Mouse (Mus musculus): ENCODE measurements around the gene Gm27179. TPM values are rescaled to one million over a fixed set of nuclear protein-coding genes. Genes with fewer than 3 reads are reported as not detected.
"Not testable (repeated sequence)": the region's sequence is repeated elsewhere in the genome, so short reads cannot be mapped to it uniquely, and the experiment has no call there.

Gm27179 gene
- polyA plus RNA-seq, 1 experiment from 2014 or later, result not detected

- not testable (repeated sequence) for H3K36me3 ChIP-seq; H3K27me3 ChIP-seq (ENCODE audit: insufficient read depth, poor library complexity, severe bottlenecking); H3K9me3 ChIP-seq; H3K4me1 ChIP-seq; H3K4me3 ChIP-seq; H3K27ac ChIP-seq; DNase-seq (ENCODE audit: low spot score)
- WGBS, result no CpG with 5 or more reads among the region's 29 CpGs
Observed at GRCm38 (mm10) chr14:69503174-69503573, 9.2 kb downstream of the Gm27179 start, which contains the start of gene Gm16867. Gene Gm16867, minus strand, starts transcription at chr14:69503362.

DNA sequence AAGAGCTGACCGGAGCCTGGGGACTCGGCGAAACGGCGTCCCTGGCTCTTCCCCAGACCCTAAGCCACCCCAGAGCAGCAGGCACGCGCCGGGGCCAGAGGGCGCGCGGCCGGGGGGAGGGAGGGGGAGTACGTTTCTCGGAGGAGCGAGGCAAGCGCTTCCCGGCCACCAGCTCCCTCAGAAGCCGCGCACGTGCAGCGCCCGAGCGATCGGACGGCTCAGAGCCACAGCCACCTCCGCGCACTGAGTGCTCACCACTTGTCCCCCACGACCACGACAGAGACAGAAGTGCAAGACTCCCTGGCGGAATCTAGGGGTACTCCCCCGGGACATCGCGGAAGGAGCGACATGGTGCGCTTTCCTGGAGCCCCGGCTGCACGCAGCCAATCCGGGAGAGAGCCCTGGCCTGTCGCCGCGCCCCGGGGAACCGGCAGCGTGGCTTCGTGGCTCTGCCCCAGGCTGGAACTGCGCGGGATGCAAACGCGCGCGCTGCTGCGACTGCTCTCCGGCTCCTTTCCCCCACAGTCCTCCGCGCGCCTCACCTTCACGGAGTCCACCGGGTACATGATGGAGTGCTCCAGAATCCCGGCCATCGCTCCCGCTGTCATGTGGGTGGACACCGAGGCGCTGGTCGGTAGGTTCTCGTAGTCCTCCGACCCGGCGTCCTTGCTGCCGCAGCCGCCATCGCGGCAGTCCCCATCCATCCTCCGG lies 9.8 kb downstream of the Gm27179 start:
- no CpG with 5 or more reads among the region's 73 CpGs for WGBS

DNA sequence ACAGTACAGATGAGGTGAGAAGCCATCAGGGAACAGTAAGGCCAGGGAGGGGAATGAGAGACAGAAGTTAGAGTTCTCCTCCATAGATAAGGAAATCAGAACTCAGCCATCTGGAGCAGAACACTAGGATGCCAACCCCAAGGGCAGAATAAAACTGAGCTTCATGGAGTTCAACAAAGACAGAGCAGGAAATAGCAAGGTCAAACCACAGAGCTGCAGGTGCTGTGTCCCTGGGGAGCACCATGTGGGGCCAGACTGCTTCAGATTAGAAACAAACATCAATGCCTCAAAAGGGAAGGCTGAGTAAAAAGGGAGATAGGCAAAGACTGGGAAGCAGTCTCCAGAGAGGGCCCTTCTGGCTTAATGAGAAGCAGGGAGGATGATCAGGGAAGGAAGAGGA lies 16.1 kb downstream of the Gm27179 start:
- H3K9me3 ChIP-seq; H3K4me1 ChIP-seq; H3K27me3 ChIP-seq (ENCODE audit: insufficient read depth, poor library complexity, severe bottlenecking); H3K4me3 ChIP-seq; DNase-seq (ENCODE audit: low spot score); H3K27ac ChIP-seq; H3K36me3 ChIP-seq: not testable (repeated sequence)

More for the DNA sequence above, 9.8 kb downstream of the Gm27179 start:
- not testable (repeated sequence) for H3K27me3 ChIP-seq (ENCODE audit: insufficient read depth, poor library complexity, severe bottlenecking); H3K4me3 ChIP-seq; DNase-seq (ENCODE audit: low spot score); H3K27ac ChIP-seq; H3K36me3 ChIP-seq; H3K4me1 ChIP-seq; H3K9me3 ChIP-seq

GRCm38 (mm10) chr14:69494946-69495345 lies 17.4 kb downstream of the Gm27179 start:
- not testable (repeated sequence) for H3K4me3 ChIP-seq; H3K27me3 ChIP-seq (ENCODE audit: insufficient read depth, poor library complexity, severe bottlenecking); H3K4me1 ChIP-seq; DNase-seq (ENCODE audit: low spot score); H3K27ac ChIP-seq; H3K36me3 ChIP-seq; H3K9me3 ChIP-seq
- no CpG with 5 or more reads among the region's 2 CpGs for WGBS

GRCm38 (mm10) chr14:69494522-69494921 lies 17.8 kb downstream of the Gm27179 start:
- not testable (repeated sequence) for H3K27ac ChIP-seq; H3K36me3 ChIP-seq; DNase-seq (ENCODE audit: low spot score); H3K27me3 ChIP-seq (ENCODE audit: insufficient read depth, poor library complexity, severe bottlenecking); H3K9me3 ChIP-seq; H3K4me1 ChIP-seq; H3K4me3 ChIP-seq
- WGBS, result no CpG with 5 or more reads among the region's 3 CpGs

DNA sequence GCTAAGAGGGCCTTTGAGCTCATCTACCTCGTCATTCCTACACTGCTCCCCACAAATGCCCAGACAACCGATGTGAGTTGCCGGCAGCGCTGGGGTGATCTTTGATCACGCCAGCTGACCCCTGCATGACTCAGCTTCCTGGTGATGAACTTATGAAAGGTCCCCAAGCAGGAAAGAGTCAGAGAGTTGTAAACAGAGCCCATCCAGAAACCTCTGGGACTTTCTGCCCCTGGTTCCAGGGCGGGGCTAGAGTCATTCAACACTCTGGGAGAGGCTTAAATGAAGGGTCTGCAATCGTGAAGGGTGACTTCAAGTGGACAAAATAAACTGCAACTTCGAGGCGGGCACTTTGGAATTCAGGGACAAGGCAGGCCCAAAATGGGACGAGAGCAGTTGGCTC lies 24.3 kb downstream of the Gm27179 start:
- WGBS, result no CpG with 5 or more reads among the region's 10 CpGs

GRCm38 (mm10) chr14:69485466-69486135 lies 26.7 kb downstream of the Gm27179 start:
- not testable (repeated sequence) for H3K4me1 ChIP-seq
- no CpG with 5 or more reads among the region's 18 CpGs for WGBS

More for the DNA sequence above, 24.3 kb downstream of the Gm27179 start:
- DNase-seq (ENCODE audit: low spot score); H3K27ac ChIP-seq; H3K9me3 ChIP-seq; H3K27me3 ChIP-seq (ENCODE audit: insufficient read depth, poor library complexity, severe bottlenecking); H3K36me3 ChIP-seq; H3K4me3 ChIP-seq; H3K4me1 ChIP-seq: not testable (repeated sequence)

GRCm38 (mm10) chr14:69473941-69474646 lies 38.3 kb downstream of the Gm27179 start:
- H3K9me3 ChIP-seq; DNase-seq (ENCODE audit: low spot score); H3K36me3 ChIP-seq; H3K4me1 ChIP-seq; H3K27me3 ChIP-seq (ENCODE audit: insufficient read depth, poor library complexity, severe bottlenecking); H3K27ac ChIP-seq; H3K4me3 ChIP-seq: not testable (repeated sequence)
- WGBS, result no CpG with 5 or more reads among the region's 11 CpGs

More at GRCm38 (mm10) chr14:69485466-69486135, 26.7 kb downstream of the Gm27179 start:
- H3K36me3 ChIP-seq; H3K4me3 ChIP-seq; DNase-seq (ENCODE audit: low spot score); H3K9me3 ChIP-seq; H3K27ac ChIP-seq; H3K27me3 ChIP-seq (ENCODE audit: insufficient read depth, poor library complexity, severe bottlenecking): not testable (repeated sequence)

DNA sequence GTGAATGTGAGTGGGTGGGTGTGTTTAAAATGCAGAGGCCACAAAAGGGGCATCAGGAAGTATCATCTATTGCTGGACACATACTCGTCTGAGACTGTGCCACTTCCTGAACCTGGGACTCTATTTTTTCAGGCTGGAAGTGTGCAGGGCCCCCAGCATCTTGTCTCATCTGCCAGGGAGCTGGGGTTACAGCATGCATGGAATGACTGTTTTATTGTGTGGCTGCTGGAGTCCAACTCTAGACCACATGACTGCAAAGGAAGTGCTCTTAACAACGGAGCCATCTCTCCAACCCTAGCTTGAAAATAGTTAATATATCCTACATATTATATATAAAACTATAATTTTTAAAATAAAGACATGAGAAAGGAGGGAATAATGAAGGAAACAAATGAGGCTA lies 39.0 kb downstream of the Gm27179 start:
- H3K4me1 ChIP-seq; H3K27me3 ChIP-seq (ENCODE audit: insufficient read depth, poor library complexity, severe bottlenecking); H3K9me3 ChIP-seq; H3K4me3 ChIP-seq; H3K27ac ChIP-seq; H3K36me3 ChIP-seq; DNase-seq (ENCODE audit: low spot score): not testable (repeated sequence)
- WGBS, result no CpG with 5 or more reads among the region's 2 CpGs

- H3K4me3 ChIP-seq; DNase-seq (ENCODE audit: low spot score); H3K36me3 ChIP-seq; H3K9me3 ChIP-seq; H3K4me1 ChIP-seq; H3K27ac ChIP-seq; H3K27me3 ChIP-seq (ENCODE audit: insufficient read depth, poor library complexity, severe bottlenecking): not testable (repeated sequence)
- no CpG with 5 or more reads among the region's 8 CpGs for WGBS
Observed at GRCm38 (mm10) chr14:69470122-69470708, 42.1 kb downstream of the Gm27179 start.

DNA sequence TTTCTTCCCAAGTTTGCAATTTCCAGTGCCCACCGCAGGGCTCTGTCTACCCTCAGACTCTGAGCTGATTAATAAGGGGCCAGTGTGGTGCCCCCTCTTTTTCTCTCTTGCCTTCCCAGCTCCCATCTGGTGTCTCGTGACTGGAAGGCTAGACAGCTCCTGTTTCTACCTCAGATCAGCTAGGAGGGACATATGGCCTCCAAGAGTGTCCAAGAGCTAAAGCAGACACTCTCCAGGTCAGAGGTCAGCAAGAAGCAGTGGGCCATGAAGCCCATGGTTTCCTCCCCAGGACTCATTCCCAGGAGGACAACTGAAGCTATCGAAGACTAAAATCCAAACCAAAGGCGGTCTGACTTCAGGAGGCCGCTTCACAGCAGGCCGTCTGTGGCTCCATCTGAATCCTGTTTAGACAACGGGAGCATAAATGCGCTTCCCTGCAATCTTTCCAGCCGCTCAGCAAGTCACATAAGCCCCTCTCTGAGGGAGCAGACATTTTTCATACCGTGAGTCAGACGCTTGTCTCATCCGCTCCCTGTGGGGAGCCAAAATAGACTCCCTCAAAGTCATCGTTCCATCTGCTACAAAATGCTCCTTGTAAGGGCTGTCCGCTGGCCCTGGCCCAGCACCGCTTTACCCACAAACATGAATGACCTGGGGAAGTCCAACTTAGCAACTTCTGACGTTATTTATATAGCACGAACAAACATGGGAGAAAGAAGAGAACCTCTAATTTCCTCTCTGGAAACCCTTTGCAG lies 44.6 kb downstream of the Gm27179 start:
- not testable (repeated sequence) for H3K27me3 ChIP-seq (ENCODE audit: insufficient read depth, poor library complexity, severe bottlenecking)

DNA sequence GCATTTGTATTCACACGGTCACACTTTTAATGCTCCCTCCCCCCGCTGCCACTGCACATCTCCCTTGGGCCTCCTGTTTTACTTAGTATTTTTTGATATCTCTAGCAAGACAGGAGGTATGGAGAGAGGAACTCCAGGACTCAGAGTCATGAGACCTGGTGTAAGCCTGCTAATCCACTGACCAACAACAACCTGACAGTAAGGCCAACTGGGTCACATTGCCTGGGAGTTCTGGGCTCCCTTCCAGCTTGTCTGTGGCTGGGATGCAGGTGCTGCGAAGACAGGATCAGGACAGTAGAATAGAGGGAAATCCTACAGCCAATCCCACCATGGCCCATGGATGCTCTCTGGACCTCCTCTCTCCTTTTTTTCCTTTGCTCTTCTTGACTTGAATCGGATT lies 47.9 kb downstream of the Gm27179 start:
- DNase-seq (ENCODE audit: low spot score); H3K4me3 ChIP-seq; H3K4me1 ChIP-seq; H3K9me3 ChIP-seq; H3K27ac ChIP-seq; H3K27me3 ChIP-seq (ENCODE audit: insufficient read depth, poor library complexity, severe bottlenecking); H3K36me3 ChIP-seq: not testable (repeated sequence)
- no CpG with 5 or more reads among the region's 4 CpGs for WGBS

More for the DNA sequence above, 44.6 kb downstream of the Gm27179 start:
- H3K36me3 ChIP-seq; H3K9me3 ChIP-seq; H3K4me3 ChIP-seq; H3K27ac ChIP-seq; DNase-seq (ENCODE audit: low spot score); H3K4me1 ChIP-seq: not testable (repeated sequence)
- no CpG with 5 or more reads among the region's 17 CpGs for WGBS

Data from heart, embryonic 10.5 days (tissue).